Mouse (Mus musculus) neural tube, embryonic 13.5 days (tissue): ENCODE data around the gene Pemt. TPM values are rescaled to one million over a fixed set of nuclear protein-coding genes. Genes with fewer than 3 reads are reported as not detected.
"Not testable (repeated sequence)": the region's sequence is repeated elsewhere in the genome, so short reads cannot be mapped to it uniquely, and the experiment has no call there.

Experiments
- ATAC-seq: fragments of 200-750 bp; cut with Nextera tagmentation; 2 replicates; pipeline ENCODE4 v1.8.0; 2017; ENCODE audit warnings: low read depth, mild to moderate bottlenecking, moderate TSS enrichment, moderate library complexity
- H3K27ac ChIP-seq: fragments of 300-500 bp; sonication (generic); replicated peaks from 2 replicates; pipeline ENCODE4 v1.5.1; 2015; ENCODE audit warnings: moderate library complexity, mild to moderate bottlenecking, inconsistent platforms
- H3K27me3 ChIP-seq: fragments of 300-500 bp; sonication (generic); 2 replicates; pipeline ENCODE4 v1.6.1; 2015; ENCODE audit warnings: mild to moderate bottlenecking, inconsistent platforms
- H3K36me3 ChIP-seq: fragments of 300-500 bp; sonication (generic); 2 replicates; pipeline ENCODE4 v1.6.1; 2015; ENCODE audit warnings: mild to moderate bottlenecking, inconsistent platforms
- H3K4me1 ChIP-seq: fragments of 300-500 bp; sonication (generic); replicated peaks from 2 replicates; pipeline ENCODE4 v1.6.1; 2015; ENCODE audit warnings: inconsistent platforms
- H3K4me2 ChIP-seq: fragments of 300-500 bp; sonication (generic); 2 replicates; pipeline ENCODE4 v1.6.1; 2015; ENCODE audit warnings: inconsistent platforms, mild to moderate bottlenecking, moderate library complexity
- H3K4me3 ChIP-seq: fragments of 300-500 bp; sonication (generic); 2 replicates; pipeline ENCODE4 v1.5.1; 2015; ENCODE audit warnings: mild to moderate bottlenecking, inconsistent platforms
- H3K9ac ChIP-seq: fragments of 300-500 bp; sonication (generic); 2 replicates; pipeline ENCODE4 v1.6.1; 2015; ENCODE audit warnings: moderate library complexity, mild to moderate bottlenecking, inconsistent platforms
- H3K9me3 ChIP-seq: fragments of 300-500 bp; sonication (generic); 2 replicates; pipeline ENCODE4 v1.6.1; 2016; ENCODE audit warnings: inconsistent platforms
- WGBS: fragments of 180-500 bp; shearing (Covaris S2); methylation state at CpG from one replicate; pipeline ENCODE4 v1.1.7; 2015; 5-methylcytosine and 5-hydroxymethylcytosine counted together
- polyA plus RNA-seq: library from polyadenylated mRNA; unstranded; fragments of >200 nt; fragmentation: Nextera tagmentation; extraction: Ambion mirVana; gene quantifications from 2 replicates; pipeline ENCODE4 v1.2.1, GENCODE M21; 2015

The Pemt gene
- polyA plus RNA-seq, 1 experiment from 2014 or later, result 7.1 TPM

DNA sequence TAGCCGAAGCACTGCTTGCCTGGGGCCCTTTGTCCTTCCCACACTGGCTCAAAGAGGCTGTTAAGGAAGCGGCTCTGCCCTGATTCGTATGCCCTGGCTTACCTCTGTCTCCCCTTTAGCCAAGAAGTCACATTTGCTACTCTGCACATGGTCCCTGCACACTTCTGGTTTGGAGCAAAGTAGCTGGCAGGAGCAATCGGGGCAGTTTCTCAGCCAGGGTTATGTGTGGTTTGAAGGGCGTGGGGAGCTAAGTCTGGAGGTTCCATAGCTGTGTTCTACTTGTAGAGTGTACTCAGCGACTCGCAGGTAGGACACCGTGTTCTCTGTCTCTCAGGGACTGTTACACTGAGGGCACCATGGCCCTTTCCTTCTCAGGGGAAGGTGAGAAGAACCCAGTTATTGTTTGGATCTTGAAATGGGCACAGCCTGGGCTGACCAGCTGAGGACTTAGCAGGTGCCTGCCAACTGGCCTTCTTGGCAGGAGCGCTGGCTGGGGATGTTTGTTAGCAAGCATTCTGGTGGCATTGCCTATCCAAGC lies 84.9 kb downstream of the Pemt start:
- no peak overlapping the region for H3K9ac ChIP-seq
- no peak overlapping the region for H3K4me3 ChIP-seq
- H3K4me1 ChIP-seq, result peaks cover 31% of the 10 kb centered on the region
- H3K36me3 ChIP-seq, result peaks cover 20% of the 10 kb centered on the region; the same call in 1 of the 2 replicates
- no peak overlapping the region for H3K27ac ChIP-seq
- H3K9me3 ChIP-seq, result no peaks in the 10 kb centered on the region
- WGBS, result 88% methylated on average over 9 of the region's 9 CpGs
- H3K4me2 ChIP-seq, result no peak overlapping the region
- H3K27me3 ChIP-seq, result peaks cover 37% of the 10 kb centered on the region
- no peak for ATAC-seq

DNA sequence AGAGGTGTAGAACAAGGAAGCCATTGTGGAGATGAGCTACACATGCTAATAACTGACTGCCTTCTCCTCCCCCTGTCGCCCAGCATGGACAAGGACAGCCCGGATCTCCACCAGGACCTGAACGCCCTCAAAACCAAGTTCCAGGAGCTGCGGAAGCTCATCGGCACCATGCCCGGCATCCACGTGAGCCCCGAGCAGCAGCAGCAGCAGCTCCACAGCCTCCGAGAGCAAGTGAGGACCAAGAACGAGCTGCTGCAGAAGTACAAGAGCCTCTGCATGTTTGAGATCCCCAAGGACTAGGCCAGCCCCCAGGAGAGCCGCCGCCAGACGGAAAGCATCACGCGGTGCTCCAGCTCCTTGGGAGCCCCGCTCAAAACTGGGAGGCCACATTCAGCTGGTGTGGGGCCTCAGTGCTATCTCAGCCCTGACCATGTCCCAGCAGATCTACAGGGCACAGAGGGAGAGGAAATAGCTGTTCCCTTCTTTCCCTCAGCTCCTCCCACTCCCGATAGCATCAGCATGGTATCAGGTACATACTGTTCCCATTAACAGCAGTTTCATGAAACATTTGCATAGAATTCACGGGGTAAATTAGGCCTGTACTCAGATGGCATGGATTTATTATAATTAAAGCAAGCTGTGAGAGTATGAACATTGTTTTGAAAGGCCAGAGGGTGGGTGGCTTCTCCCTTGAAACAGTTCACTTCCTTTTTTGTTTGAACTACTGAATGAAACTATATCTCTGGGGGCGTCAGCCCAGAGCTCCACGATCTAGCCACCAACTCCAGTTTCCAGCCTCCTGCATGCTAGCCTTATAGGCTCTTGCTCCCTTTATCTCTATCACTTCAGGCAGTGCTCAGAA lies 85.6 kb downstream of the Pemt start:
- Histone ChIP-seq H3K9me3 (no peaks in the 10 kb centered on the region), H3K27ac (no peak overlapping the region), H3K27me3 (peaks cover 37% of the 10 kb centered on the region), H3K36me3 (peaks cover 24% of the 10 kb centered on the region; the same call in 1 of the 2 replicates), H3K4me3 (no peak overlapping the region), H3K4me2 (no peak overlapping the region), H3K9ac (no peak overlapping the region), H3K4me1 (peaks cover 26% of the 10 kb centered on the region)
- WGBS, result 91% methylated on average over 20 of the region's 20 CpGs
- ATAC-seq, result no peak

DNA sequence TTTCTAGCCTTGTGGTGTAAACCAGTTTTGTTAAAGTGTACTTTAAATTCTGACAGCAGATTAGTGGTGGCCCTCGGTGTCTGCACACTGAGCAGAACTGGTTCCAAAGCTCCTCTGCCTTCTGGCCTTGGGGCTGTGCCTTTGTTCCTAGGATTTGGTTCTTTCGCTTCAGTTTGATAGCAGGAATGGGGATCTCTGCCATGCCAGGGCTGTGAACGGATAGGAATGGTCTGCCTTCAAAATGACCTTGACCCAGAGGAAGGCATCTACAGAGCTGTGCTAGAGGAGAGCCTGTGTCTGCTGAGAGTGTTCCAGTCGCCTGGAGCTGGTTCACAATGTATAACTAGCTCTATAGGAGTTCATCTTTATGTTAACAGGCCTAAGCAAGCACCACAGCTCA lies 86.8 kb downstream of the Pemt start:
- H3K9ac ChIP-seq, result no peak overlapping the region
- H3K27me3 ChIP-seq, result peaks cover 29% of the 10 kb centered on the region
- H3K4me1 ChIP-seq, result peaks cover 13% of the 10 kb centered on the region
- H3K9me3 ChIP-seq, result no peaks in the 10 kb centered on the region
- WGBS, result 86% methylated on average over 4 of the region's 4 CpGs
- peaks cover 27% of the 10 kb centered on the region; the same call in 1 of the 2 replicates for H3K36me3 ChIP-seq
- ATAC-seq, result no peak
- H3K4me3 ChIP-seq, result no peak overlapping the region
- no peak overlapping the region for H3K4me2 ChIP-seq
- H3K27ac ChIP-seq, result no peak overlapping the region

DNA sequence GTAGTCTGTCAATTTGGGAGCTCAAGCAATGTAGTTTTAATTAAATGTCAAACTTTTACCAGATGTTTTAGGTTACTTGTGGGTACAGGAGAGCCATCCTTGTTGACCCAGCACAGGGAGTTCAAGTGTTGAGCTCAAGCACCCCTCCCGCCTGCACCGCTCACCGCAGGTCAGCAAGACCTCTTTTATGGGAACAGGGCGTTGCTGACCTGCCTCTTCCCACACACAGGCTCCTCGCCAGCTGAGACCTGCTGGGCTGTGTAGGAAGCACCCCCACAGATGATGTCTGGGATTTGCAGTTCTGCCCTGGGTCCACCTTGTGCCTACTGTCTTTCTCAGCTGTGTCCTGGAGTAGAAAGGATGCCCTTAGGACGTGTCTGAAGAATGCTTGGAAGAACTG lies 89.5 kb downstream of the Pemt start:
- H3K9ac ChIP-seq, result no peak overlapping the region
- H3K4me3 ChIP-seq, result no peak overlapping the region
- H3K27ac ChIP-seq, result no peak overlapping the region
- ATAC-seq, result no peak
- H3K4me1 ChIP-seq, result no peaks in the 10 kb centered on the region
- 81% methylated on average over 6 of the region's 6 CpGs for WGBS
- H3K4me2 ChIP-seq, result no peak overlapping the region
- peaks cover 22% of the 10 kb centered on the region; the same call in 1 of the 2 replicates for H3K36me3 ChIP-seq
- no peaks in the 10 kb centered on the region for H3K9me3 ChIP-seq
- H3K27me3 ChIP-seq, result peaks cover 2% of the 10 kb centered on the region; the same call in 1 of the 2 replicates

DNA sequence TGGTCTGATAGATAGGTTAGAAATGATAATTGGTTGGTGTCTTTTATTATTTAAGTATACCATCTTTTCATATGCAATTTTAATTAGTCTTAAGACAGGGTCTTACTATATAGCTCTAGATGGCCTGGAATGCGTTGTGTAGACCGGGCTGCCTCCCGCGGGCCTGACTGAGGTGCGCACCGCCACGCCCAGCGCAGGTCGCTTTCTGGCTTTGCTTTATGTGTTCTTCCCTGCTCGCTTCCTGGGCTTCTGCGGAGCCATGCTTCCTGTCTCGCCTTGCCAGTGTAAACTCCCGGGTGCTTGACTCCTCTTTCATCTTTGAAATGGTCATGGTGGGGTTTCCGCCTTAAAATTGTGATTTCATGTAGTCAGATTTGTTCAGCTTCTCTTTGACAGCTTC lies 93.4 kb downstream of the Pemt start:
- WGBS, result 88% methylated on average over 14 of the region's 14 CpGs
- Histone ChIP-seq H3K27ac (no peak overlapping the region), H3K27me3 (no peaks in the 10 kb centered on the region), H3K36me3 (0 out of 2 replicates have a peak, but pooled peaks cover 7% of the 10 kb centered on the region), H3K4me2 (no peak overlapping the region), H3K4me1 (peaks cover 12% of the 10 kb centered on the region), H3K9me3 (no peaks in the 10 kb centered on the region), H3K4me3 (no peak overlapping the region), H3K9ac (no peak overlapping the region)
- no peak for ATAC-seq

DNA sequence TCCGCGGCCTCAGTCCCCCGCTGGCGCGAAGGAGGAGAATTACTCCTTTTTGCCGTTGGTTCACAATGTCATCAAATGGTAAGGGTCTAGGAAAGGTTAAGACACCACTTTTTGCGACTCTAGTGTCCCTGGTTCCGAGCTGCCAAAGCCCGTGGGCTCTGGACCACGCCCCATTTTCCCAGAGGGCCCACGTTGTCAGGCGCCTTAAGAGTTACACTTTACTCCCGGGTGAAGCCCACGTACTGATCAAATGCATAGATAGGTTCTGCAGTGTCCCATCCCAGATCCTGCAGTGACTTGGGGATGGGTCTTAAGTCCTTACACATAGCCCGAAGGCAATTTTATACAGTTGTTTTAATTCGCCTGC lies 97.9 kb downstream of the Pemt start:
- peak; percentile 72; the same call in 1 of the 2 replicates for ATAC-seq
- Histone ChIP-seq H3K9ac (peak overlapping the region; percentile 98), H3K27me3 (no peaks in the 10 kb centered on the region), H3K4me2 (peak overlapping the region; percentile 91), H3K36me3 (no peaks in the 10 kb centered on the region), H3K9me3 (no peaks in the 10 kb centered on the region), H3K27ac (peak overlapping the region; percentile 88), H3K4me3 (peak overlapping the region; percentile 97), H3K4me1 (peaks cover 22% of the 10 kb centered on the region)
- 2% methylated on average over 16 of the region's 16 CpGs for WGBS

DNA sequence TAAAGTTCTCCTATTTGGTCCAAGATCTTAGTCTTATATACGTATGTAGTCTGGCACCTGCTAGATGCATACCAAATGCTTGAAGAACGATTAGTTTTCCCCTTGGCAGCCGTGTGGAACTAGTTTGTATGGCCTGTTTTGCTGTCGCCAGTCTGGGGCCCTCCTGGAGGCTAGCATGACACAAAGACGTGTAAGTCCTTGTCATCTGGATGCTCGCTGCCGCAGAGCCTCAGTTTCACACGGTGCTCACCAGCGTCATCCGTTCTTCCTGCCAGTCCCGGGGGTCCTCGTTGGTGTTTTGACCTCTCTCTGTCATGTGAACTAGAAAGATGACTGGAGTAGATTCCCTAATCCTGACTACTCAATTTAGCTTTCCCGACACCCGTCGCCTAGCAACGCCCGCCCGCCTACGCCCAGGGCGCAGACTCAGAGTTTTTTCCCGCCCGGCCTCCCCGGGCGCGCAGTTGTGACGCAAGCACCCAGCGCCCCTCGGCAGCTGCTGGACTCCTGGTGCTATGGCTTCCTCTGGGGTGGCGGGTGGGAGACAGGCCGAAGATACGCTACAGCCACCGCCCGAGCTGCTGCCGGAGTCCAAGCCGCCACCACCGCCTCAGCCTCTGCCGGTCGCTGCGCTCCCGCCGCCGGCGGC lies 98.4 kb downstream of the Pemt start, which contains the start of gene Med9:
Med9 (plus strand) TSS at position 455 of the 649 bp plus-strand sequence.
- under 1% methylated on average over 43 of the region's 43 CpGs for WGBS
- H3K9ac ChIP-seq, result peak within 1 kb of the TSS; percentile 98
- H3K4me1 ChIP-seq, result peaks cover 22% of the 10 kb centered on the region
- H3K27me3 ChIP-seq, result no peaks in the 10 kb centered on the region
- no peaks in the 10 kb centered on the region for H3K36me3 ChIP-seq
- peak; percentile 98 for ATAC-seq
- H3K4me2 ChIP-seq, result peak within 1 kb of the TSS; percentile 91
- H3K27ac ChIP-seq, result peak within 1 kb of the TSS; percentile 88
- peak within 1 kb of the TSS; percentile 97 for H3K4me3 ChIP-seq
- no peaks in the 10 kb centered on the region for H3K9me3 ChIP-seq

DNA sequence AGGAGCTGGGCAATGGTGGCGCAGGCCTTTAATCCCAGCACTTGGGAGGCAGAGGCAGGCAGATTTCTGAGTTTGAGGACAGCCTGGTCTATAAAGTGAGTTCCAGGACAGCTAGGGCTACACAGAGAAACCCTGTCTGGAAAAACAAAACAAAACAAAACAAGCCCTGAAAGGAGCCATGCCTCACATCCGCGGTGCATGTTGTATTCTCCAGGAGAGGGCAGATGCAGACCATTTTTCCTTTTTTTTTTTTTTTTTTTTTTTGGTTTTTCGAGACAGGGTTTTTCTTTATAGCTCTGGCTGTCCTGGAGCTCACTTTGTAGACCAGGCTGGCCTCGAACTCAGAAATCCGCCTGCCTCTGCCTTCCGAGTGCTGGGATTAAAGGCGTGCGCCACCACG lies 101.4 kb downstream of the Pemt start:
- not testable (repeated sequence) for H3K27ac ChIP-seq, H3K36me3 ChIP-seq, H3K27me3 ChIP-seq, ATAC-seq, H3K4me3 ChIP-seq, H3K4me2 ChIP-seq, H3K9me3 ChIP-seq, H3K9ac ChIP-seq
- H3K4me1 ChIP-seq, result peaks cover 22% of the 10 kb centered on the region
- 85% methylated on average over 10 of the region's 10 CpGs for WGBS

DNA sequence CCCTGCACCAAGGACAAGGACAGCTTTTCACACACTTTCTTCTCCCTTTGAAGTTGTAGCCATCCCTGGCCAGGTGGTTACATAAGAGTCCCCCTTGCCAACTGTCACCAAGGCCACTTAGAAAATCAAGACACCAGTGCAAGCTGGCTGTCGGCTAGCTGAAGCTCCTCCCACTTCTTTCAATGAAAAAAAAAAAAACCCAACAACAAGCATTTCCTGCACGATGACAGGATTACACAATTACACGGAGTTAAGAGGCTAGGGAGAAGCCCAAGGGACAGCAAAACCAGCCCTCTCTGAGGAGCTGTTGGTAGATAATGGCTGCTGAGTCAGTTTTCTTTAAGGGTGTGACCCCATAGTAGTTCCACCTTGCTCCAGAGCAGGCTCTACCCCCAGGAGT lies 104.9 kb downstream of the Pemt start:
- Histone ChIP-seq H3K4me3 (no peak overlapping the region), H3K9me3 (no peaks in the 10 kb centered on the region), H3K27ac (no peak overlapping the region), H3K36me3 (no peaks in the 10 kb centered on the region), H3K9ac (no peak overlapping the region), H3K4me2 (no peak overlapping the region), H3K27me3 (no peaks in the 10 kb centered on the region), H3K4me1 (no peaks in the 10 kb centered on the region)
- no peak for ATAC-seq
- 29% methylated on average over 3 of the region's 3 CpGs for WGBS

DNA sequence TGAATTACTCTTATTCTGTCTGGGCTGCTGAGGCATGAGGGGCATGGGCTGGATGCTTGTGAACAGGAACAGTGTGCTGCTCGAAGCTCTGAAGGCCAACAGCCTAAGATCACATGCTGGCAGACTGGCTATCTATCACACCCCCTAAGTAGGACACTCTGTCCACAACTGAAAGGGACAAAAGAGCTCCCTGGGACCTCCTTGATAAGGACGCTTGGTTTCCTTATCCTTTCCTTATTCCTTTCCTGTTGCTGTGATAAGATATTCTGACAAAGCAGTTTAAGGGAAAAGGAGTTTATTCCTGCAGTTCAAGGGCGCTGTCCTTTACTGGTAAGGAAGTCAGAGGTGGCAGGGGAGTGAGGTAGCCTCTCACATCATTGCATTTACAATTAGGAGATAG lies 105.6 kb downstream of the Pemt start:
- H3K27me3 ChIP-seq, result no peaks in the 10 kb centered on the region
- H3K4me3 ChIP-seq, result no peak overlapping the region
- no peak overlapping the region for H3K9ac ChIP-seq
- no peaks in the 10 kb centered on the region for H3K9me3 ChIP-seq
- no peak for ATAC-seq
- WGBS, result 61% methylated on average over 3 of the region's 3 CpGs
- H3K4me1 ChIP-seq, result no peaks in the 10 kb centered on the region
- no peaks in the 10 kb centered on the region for H3K36me3 ChIP-seq
- no peak overlapping the region for H3K4me2 ChIP-seq
- no peak overlapping the region for H3K27ac ChIP-seq

DNA sequence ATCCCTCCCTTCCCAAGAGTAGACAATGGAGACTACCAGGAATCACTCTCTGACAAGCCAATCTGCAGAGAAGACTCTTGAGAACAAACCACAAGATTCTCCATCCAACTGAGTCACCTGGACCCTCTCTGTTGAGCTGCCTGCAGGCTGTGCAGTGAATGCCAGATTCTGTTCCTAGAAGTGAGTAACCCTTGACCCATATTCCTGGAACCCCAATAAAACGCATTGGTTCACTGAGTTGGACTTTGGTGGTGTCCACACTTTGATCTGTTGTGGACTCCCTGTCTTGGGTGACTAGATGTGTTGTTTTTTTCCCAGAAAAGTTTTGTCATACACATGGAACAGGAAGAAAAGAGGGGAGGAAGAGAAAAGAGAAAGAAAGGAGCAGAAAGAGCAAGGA lies 106.5 kb downstream of the Pemt start:
- Histone ChIP-seq H3K27me3 (no peaks in the 10 kb centered on the region), H3K9me3 (no peaks in the 10 kb centered on the region), H3K4me1 (no peaks in the 10 kb centered on the region), H3K27ac (no peak overlapping the region), H3K9ac (no peak overlapping the region), H3K4me2 (no peak overlapping the region), H3K4me3 (no peak overlapping the region), H3K36me3 (no peaks in the 10 kb centered on the region)
- no peak for ATAC-seq
- 75% methylated on average over 1 of the region's 1 CpGs for WGBS

DNA sequence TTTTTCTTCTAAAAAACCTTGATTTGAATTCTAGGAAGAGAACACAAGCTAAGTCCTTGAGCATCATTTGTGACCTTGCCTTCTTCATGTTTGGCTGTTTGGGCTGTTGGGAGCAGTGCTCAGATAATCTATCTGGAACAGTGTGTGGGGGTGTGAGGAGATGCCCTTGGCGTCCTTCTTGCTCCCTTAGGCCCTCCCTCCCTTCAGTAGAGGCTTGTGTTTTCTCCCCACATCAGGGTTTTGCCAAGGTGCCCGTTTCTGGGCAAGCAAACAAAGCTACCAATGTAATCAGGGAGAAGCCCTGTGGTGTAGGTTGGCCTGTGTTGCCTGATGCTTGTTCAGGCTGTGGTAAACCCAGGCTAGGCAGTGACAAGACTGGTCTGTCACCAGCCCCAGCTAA lies 108.7 kb downstream of the Pemt start:
- no peak overlapping the region for H3K27ac ChIP-seq
- no peaks in the 10 kb centered on the region for H3K36me3 ChIP-seq
- no peaks in the 10 kb centered on the region; the same call in 1 of the 2 replicates for H3K4me1 ChIP-seq
- no peak overlapping the region for H3K4me3 ChIP-seq
- no peak overlapping the region for H3K9ac ChIP-seq
- H3K4me2 ChIP-seq, result no peak overlapping the region
- ATAC-seq, result no peak
- H3K9me3 ChIP-seq, result no peaks in the 10 kb centered on the region
- H3K27me3 ChIP-seq, result no peaks in the 10 kb centered on the region
- 38% methylated on average over 2 of the region's 2 CpGs for WGBS
